ENCODE assay signal across 24 mouse cellular contexts in genomic region chr9:123940168-123940567, GRCm38 (mm10). TPM values are rescaled to one million over a fixed set of nuclear protein-coding genes. Genes with fewer than 3 reads are reported as not detected.
A peak's percentile ranks its signal among the peaks of the same experiment; 100 is the strongest.
DNase-seq lines count a peak whose midpoint lies in the region; ATAC-seq and TF ChIP-seq lines count a peak whose summit lies in the region.
"Had no signal": no experiment of that assay in that cellular context is flagged by ENCODE, and none has a peak within 500 bp of the region (broad histone marks: within the 10 kb centered on the region; RNA-seq: fewer than 3 reads in every experiment).

No protein-coding gene starts in this region.

- 35% methylated on average over 1 of the region's 1 CpGs for WGBS in bone marrow, adult 2 months
- WGBS in macrophage (ENCODE audit: missing documents) = 76% methylated on average over 1 of the region's 1 CpGs
- WGBS in kidney, adult 2 months = 46% methylated on average over 1 of the region's 1 CpGs

- no peaks in the 10 kb centered on the region for H3K36me3 ChIP-seq in macrophage (ENCODE audit: inconsistent target)
- H3K36me3 ChIP-seq in kidney, adult 2 months (ENCODE audit: control insufficient read depth, insufficient read depth, low read length) = no peaks in the 10 kb centered on the region
- H3K36me3 ChIP-seq: embryonic facial prominence, embryonic 10.5 days; heart, embryonic 13.5 days; intestine, embryonic 15.5 days had no signal

- peaks cover 9% of the 10 kb centered on the region for H3K4me1 ChIP-seq in bone marrow, adult 2 months (ENCODE audit: control insufficient read depth, insufficient read depth, low read length)
- H3K4me1 ChIP-seq in kidney, adult 2 months (ENCODE audit: control insufficient read depth, insufficient read depth, low read length) = no peaks in the 10 kb centered on the region
- H3K4me1 ChIP-seq: embryonic facial prominence, embryonic 10.5 days; forebrain, embryonic 13.5 days; intestine, embryonic 15.5 days had no signal

- no peak for TF ChIP-seq CTCF in bone marrow, adult 2 months (IDR thresholded peaks at IDR 0.05; ENCODE audit: control insufficient read depth, insufficient read depth, low read length)
- no peak for TF ChIP-seq CTCF in kidney, adult 2 months (conservative IDR thresholded peaks at IDR 0.05; ENCODE audit: insufficient read depth, insufficient read length, low read depth, low read length)

- H3K79me2 ChIP-seq in macrophage (ENCODE audit: inconsistent target) = no peaks in the 10 kb centered on the region

- no peak for DNase-seq in retina, embryonic 14.5 days (ENCODE audit: low spot score)
- DNase-seq in spleen, adult 12 weeks (ENCODE audit: low spot score) = no peak
- no peak for DNase-seq in kidney, adult 2 months
- DNase-seq: adrenal gland, adult 8-10 months; cerebellum, adult 11-12 months; cerebellum, adult 9-11 months; cerebellum, postnatal 36 days; gastrocnemius, adult 2 months; gastrocnemius, postnatal 36 days; heart, adult 11 months; heart, postnatal 36 days had no signal

- no peaks in the 10 kb centered on the region for H3K27me3 ChIP-seq in kidney, adult 2 months (replicated peaks; ENCODE audit: control insufficient read depth, insufficient read depth, low read length)
- H3K27me3 ChIP-seq: forebrain, embryonic 13.5 days; heart, embryonic 13.5 days; intestine, embryonic 15.5 days had no signal

- peak overlapping the region; percentile 26; the same call in 1 of the 2 replicates for H3K27ac ChIP-seq in bone marrow, adult 2 months (ENCODE audit: control insufficient read depth, insufficient read depth, low read depth, low read length, poor library complexity)
- H3K27ac ChIP-seq in macrophage = peak overlapping the region; percentile 92
- no peak overlapping the region for H3K27ac ChIP-seq in kidney, adult 2 months (ENCODE audit: insufficient read depth, low read depth, low read length)
- H3K27ac ChIP-seq: embryonic facial prominence, embryonic 10.5 days; forebrain, embryonic 13.5 days; gastrocnemius, adult 2 months; intestine, embryonic 15.5 days had no signal

- no peak for TF ChIP-seq POLR2A in bone marrow, adult 2 months (IDR thresholded peaks at IDR 0.05; ENCODE audit: borderline replicate concordance, control insufficient read depth, low read depth, low read length)
- TF ChIP-seq POLR2A in kidney, adult 2 months (IDR thresholded peaks at IDR 0.05; ENCODE audit: low read depth, low read length) = no peak

- no peak overlapping the region for H3K4me3 ChIP-seq in bone marrow, adult 2 months (replicated peaks; ENCODE audit: control insufficient read depth, low read depth, low read length)
- no peak overlapping the region for H3K4me3 ChIP-seq in macrophage (ENCODE audit: inconsistent target)
- H3K4me3 ChIP-seq in kidney, adult 2 months (ENCODE audit: insufficient read depth, low read depth, low read length) = no peak overlapping the region
- H3K4me3 ChIP-seq: embryonic facial prominence, embryonic 10.5 days; forebrain, embryonic 13.5 days; gastrocnemius, adult 2 months; heart, embryonic 13.5 days; intestine, embryonic 15.5 days had no signal

- peak; percentile 37 for ATAC-seq in CD4-positive, CD25-positive, alpha-beta regulatory T cell, adult 4 months
- ATAC-seq: forebrain, embryonic 13.5 days; hindbrain, embryonic 16.5 days; intestine, embryonic 15.5 days had no signal

RNA-seq across cellular contexts. Expression of gene Ccr1, which starts 28.3 kb away (rescaled TPM):
- polyA plus RNA-seq in CD4-positive, CD25-positive, alpha-beta regulatory T cell, adult 4 months (2017; shearing (Covaris generic)) = under 1 TPM; 0.89 to 0.98 TPM
- 4.8 and 12.0 TPM in 2 replicates for polyA plus RNA-seq in bone marrow, adult 2 months (2011; ENCODE audit: insufficient read depth, insufficient read length, low replicate concordance, missing spikeins)
- total RNA-seq in macrophage (2018; cell fraction: chromatin; rRNA removed) = 100 to 1,000 TPM in 1 of 26 experiments, 10 to 100 TPM in 15, 1 to 10 TPM in 10; 3.2 to 114 (median 15.1) TPM
- total RNA-seq in macrophage (2018; cell fraction: cytosol; rRNA removed) = 100 to 1,000 TPM in 2 of 26 experiments, 10 to 100 TPM in 24; 12.2 to 163 (median 31.0) TPM
- 100 to 1,000 TPM in 5 of 26 experiments, 10 to 100 TPM in 21; 15.0 to 152 (median 47.8) TPM for total RNA-seq in macrophage (2018; cell fraction: nucleus; rRNA removed)
- polyA plus RNA-seq in macrophage (2018) = 22.8 to 148 TPM (median 64.7 TPM) in 3 replicates
- polyA plus RNA-seq in kidney, adult 2 months (2012; rRNA removed) = 0.72 and 0.81 TPM in 2 replicates
- total RNA-seq: ES-E14 had no signal

RNA-seq across cellular contexts. Expression of gene Ccr1l1, which starts 38.0 kb away (rescaled TPM):
- not detected for polyA plus RNA-seq in CD4-positive, CD25-positive, alpha-beta regulatory T cell, adult 4 months (2017; shearing (Covaris generic))
- not detected in 2 replicates for polyA plus RNA-seq in bone marrow, adult 2 months (2011; ENCODE audit: insufficient read depth, insufficient read length, low replicate concordance, missing spikeins)
- 1 to 10 TPM in 20 of 26 experiments, under 1 TPM in 2, not detected in 4; 0.77 to 3.9 (median 1.5) TPM for total RNA-seq in macrophage (2018; cell fraction: chromatin; rRNA removed)
- 1 to 10 TPM in 4 of 26 experiments, under 1 TPM in 22; 0.24 to 1.5 (median 0.67) TPM for total RNA-seq in macrophage (2018; cell fraction: cytosol; rRNA removed)
- 1 to 10 TPM in 23 of 26 experiments, under 1 TPM in 3; 0.79 to 4.5 (median 2.0) TPM for total RNA-seq in macrophage (2018; cell fraction: nucleus; rRNA removed)
- polyA plus RNA-seq in macrophage (2018) = 0.27 to 1.4 TPM (median 1.0 TPM) in 3 replicates
- polyA plus RNA-seq in kidney, adult 2 months (2012; rRNA removed) = 0.06 TPM in 1 of 2 replicates, not detected in the other
- total RNA-seq: adrenal gland, adult 8-10 months; adrenal gland, postnatal 36 days; ES-E14; gastrocnemius, adult 2 months; gastrocnemius, postnatal 36 days; heart, postnatal 36 days had no signal
- polyA plus RNA-seq: embryonic facial prominence, embryonic 10.5 days; embryonic facial prominence, embryonic 14.5 days; forebrain, embryonic 13.5 days; heart, embryonic 13.5 days; heart, postnatal 0 days; hindbrain, embryonic 11.5 days; hindbrain, embryonic 16.5 days; intestine, embryonic 15.5 days had no signal
